Mouse (Mus musculus): ENCODE data around the gene Agbl1. TPM values are rescaled to one million over a fixed set of nuclear protein-coding genes. Genes with fewer than 3 reads are reported as not detected.

Agbl1 gene
- polyA plus RNA-seq (2012; ENCODE audit: low replicate concordance): 0.15 TPM in 1 of 2 replicates, not detected in the other

DNA sequence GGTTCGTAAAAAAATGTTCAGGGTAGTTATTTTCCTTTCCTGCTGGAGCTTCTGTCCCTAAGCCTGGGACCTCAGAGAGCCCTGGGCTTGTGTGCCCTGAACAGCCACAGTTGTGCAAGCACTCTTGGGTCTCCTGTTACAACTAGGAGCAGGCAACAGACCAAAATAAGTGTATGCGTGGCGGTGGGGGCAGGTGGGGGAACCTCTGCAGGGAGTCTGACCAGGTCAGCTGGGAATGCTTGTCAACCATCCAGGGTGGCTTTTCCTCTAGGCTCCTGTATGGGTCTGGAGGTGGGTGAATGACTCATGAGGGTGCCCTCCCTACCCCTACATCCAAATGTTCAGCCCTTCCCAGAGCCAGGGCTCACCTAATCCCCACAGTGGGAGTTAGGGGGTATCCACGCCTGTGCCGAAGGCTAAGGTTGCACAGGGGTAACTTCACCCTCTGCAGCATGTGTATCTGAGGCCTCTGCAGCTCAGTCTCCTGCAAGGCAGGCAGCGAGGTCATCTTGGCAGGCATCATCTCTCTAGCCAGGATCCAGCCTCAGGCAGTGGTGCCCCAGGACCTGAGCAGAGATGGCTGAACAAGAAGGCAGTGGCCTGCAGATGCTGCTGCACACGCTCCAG lies at the start of gene Agbl1:
Agbl1 (plus strand) TSS at position 577 of the 627 bp plus-strand sequence.

